Mouse (Mus musculus): ENCODE measurements around the gene Gm9507.

DNA sequence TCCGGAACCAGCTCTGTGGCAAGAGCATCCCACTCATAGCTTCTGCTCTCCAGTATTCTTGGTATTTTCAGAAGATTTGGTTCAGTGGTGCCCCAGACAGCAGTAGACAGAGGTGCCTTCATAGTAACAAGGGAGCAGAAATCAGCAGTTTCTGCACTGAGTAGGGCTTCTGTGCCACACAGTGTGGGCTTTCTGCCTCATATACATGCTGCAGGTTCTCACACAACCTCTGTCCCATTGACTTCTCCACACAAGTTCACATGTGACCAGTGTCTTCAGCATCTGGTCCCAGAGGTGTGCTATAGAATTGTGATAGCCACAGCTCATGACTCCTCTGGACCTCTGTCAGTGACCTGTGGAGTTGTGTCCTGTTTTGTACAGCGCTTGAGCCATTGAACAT is 23.0 kb downstream of the Gm9507 start:
- TF ChIP-seq TAL1 (IDR thresholded peaks at IDR 0.05; ENCODE audit: low read length): no peak
- TF ChIP-seq GATA1 (IDR thresholded peaks at IDR 0.05; ENCODE audit: low read length): no peak
